Mouse (Mus musculus) frontal cortex, adult (tissue): Measurements from ENCODE around the gene Fggy.

Experiments used
- ATAC-seq: cut with Nextera tagmentation; 2 replicates; pipeline ENCODE4 v1.9.2; 2017; ENCODE audit warnings: mild to moderate bottlenecking, moderate library complexity, mixed read lengths; ENCODE audit not compliant: low TSS enrichment

Fggy gene

DNA sequence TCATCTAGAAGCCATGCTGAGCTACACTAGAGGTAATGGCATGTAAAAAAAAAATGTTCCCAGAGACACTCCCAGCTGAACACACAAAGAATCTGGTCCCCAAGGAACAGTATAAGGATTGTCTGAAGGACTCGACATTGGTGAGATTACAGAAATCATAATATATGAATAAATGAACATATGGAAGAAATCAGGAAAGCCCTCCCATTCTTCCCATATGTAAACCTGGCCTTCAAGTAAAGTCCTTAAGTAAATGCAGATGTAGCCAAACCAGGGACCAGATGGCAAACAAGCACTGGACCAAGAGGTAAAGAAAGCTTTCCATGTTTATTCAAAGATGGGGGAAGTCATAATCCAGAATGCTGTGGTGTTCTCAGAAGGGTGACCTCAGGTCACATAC, 343.5 kb downstream of the Fggy start:
- ATAC-seq = no peak

DNA sequence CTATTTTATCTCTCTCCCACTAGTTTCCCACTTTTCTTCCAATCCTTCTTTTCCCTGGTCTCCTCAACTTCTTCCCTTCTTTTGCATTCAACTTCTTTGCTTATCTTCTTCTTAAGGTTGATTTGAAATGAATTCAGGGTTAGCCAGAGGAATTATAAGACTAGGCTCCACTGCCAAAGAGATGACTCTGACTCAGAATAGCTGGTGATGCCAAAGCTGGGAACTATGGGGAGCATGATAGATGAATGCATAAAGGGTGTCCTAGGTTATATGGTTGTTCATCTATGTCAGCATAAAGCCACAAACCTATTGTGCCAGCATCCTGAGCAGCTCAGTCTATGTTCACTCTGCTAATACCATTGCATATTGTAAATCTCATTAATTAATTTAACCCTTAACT, 348.8 kb downstream of the Fggy start:
- ATAC-seq = no peak

DNA sequence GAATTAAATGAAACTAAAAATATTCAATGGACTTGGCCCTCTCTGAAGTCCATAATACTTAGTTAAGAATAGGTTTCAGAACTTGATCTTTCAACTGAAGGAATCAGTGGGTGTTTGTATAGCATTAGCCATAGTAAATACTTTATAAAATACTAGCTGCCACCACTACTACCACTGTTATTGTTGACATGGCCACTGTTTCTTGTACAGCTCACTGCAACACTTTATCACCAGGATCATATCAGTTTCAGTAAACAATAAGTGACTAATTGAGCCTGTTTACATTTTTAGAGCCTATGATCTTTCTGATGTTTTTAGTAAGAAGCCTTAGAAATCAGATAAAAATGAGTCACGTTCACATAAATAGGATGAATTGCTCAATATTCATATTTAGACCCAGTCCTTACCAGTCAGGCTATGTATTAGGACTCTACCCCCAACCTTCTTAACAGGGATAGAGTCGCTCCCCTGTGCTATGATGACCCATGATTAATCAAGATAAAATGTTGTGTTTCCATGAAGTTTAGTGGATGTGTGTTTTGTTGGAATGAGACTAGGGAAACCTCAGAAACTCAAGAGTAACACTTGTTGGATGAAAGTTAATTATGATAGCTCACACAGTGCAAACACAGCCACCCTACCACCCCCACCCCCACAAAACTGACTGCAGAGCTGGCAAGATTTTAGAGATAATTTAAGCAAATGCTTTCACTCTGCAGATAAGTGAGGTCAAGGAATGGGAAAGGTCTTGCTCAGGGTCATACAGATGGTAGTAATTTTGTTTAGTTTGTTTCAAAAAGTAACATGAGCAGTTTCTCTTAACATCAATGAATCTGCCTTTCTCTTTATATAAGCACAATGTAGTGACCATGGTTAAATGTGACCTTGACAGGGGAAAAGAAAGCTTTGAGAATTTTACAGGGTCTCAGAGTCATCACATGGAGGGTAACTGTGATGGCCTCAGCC, 352.7 kb downstream of the Fggy start:
- no peak for ATAC-seq

DNA sequence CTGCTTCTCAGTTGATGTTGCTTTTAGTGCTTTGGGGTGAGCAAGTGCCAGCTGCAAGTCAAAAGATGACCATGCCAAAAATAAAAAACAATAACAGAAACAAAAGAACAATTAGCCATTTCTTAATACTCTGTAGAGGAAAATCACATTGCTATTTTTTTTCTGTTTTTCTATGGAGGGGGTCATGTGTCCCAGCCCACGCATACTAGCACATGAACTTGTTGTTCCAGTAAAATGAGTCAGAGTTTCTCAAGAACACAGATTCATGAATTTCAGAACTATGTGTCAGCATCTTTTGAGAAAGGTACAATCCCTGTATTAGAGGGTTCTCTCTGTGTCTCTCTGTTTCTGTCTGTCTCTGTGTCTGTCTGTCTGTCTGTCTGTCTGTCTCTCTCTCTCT, 355.7 kb downstream of the Fggy start:
- ATAC-seq = no peak

DNA sequence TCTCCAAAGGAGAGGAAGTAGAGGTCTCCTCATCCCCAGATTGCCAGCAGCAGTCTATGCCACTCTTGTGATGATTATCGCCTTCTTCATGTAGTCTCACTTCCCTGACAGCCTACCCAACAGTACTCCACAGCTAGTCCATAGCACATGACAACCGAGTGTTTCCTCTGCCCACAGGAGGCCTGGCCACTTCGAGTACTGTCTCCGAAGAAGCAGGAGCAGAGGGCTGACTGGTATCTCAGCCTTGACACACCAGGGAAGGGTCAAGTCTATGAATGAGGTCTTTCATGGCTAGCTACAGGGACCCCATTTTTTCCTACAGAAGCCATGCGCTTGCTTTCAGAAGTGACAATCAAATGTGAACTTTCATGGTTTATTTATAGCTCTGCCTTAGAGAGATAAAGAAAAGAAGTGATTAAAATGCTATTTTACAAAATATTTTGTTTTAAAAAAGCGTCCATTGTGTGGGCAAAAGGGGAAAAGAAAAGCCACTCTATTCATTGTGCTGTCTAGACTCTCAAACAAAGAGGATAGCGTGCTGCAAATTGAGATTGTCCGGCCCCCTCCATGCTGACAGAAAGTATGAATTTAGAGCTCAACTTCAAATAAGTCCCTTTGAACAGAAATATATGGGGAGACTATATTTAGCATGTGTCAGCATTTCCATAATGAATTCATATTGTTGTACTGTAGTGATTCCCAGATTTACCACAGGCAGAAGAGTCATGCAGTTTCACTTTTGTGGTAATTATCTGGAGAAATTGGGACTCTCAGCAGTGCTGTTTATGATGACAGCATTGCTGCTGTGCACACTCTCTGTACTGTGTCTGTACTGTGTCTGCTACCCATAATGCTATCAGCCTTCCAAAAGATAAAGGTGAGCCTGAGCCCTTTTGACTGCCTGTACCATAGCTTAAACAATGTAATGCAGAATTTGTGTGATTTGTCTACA, 358.6 kb downstream of the Fggy start:
- peak; percentile 69 for ATAC-seq

DNA sequence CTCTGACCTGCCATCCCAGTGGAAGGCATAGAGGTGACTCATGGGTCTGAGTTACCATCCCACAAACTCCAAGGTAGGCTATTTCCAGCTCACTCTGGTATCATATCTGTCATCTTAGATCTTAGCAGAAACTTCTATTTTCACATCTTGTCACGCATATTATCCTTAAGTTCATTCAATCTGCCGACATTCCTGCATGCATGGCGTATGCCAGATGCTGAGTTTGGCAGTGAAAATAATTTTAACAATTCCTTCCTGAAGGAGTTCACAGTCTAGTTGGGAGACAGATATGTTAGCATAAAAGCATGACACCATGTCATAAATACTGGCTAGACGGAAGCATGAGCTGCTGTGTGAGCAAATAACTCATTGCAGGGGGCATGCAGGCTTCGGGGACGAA, 360.4 kb downstream of the Fggy start:
- ATAC-seq = peak; percentile 55

DNA sequence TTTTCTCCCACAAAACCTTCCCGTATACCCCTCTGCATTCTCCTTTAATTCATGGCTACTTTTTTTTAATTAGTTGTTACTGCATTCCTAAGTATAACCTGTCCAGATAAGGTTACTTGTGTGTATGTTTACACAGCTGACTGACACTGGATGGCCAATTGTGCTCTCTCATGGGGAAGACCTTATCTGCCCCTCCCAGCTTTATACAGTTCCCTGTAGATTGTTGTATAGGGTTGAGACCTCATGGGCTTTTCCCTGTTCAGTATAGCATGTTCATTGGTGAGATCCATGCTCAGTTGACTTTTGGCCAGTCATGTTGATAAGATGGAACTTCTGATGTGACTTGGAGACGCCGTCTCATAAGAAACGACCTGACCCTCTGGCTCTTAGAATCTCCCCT, 363.1 kb downstream of the Fggy start:
- ATAC-seq = no peak

DNA sequence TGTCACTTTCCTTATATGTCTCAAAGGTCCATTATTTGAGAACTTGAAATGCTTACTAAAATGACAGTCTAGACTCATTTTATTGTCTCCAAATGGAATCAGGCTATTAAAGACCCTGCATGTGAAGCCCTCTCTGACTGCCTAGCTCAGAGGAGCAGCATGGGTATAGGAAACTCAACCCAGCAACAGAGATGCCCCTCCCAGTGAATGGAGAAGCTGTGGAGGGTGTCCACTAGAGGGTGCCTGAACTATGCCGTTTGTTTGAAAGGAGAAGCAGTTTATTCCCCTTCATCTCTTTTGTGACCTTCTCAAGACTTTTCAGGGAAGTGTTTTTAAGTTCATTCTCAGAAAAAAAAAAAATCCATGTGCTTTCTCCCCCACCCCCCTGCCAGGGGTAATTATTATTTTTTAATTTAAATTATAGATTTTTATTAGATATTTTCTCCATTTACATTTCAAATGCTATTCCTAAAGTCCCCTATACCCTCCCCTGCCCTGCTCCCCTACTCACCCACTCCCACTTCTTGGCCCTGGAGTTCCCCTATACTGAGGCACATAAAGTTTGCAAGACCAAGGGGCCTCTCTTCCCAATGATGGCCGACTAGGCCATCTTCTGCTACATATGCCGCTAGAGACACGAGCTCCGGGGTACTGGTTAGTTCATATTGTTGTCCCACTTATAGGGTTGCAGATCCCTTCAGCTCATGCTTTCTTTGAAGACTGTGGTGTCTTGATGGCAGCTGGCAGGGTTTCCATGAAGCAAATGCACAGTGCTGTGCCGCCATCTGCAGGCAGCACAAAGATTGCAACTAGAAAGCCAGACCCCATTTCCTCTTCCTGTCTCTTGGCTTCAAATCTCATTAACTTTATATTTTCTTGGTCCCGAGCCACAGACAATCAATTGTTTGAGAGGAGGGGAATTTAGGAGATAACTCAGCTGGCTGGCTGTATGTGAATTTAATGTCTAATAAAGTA, 367.2 kb downstream of the Fggy start:
- ATAC-seq = peak; percentile 96

DNA sequence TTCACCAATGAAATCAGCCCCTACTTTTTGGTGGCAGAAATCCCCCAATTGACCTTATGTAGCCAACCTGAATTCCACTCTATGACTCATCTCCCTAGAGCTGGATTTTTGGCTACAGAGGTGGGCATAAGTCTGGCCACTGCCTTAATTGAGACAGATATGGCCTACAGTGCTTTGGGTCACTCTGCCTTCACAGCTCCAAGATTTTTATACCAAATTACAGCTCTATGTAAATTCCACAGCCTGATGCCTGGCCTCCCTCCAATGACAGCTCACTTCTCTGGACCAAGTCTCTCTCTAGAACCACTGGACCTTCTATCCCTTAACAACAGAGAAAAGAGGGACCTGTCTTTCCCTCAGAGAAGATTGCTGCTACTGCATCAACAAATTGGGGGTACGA, 371.5 kb downstream of the Fggy start:
- ATAC-seq = no peak

DNA sequence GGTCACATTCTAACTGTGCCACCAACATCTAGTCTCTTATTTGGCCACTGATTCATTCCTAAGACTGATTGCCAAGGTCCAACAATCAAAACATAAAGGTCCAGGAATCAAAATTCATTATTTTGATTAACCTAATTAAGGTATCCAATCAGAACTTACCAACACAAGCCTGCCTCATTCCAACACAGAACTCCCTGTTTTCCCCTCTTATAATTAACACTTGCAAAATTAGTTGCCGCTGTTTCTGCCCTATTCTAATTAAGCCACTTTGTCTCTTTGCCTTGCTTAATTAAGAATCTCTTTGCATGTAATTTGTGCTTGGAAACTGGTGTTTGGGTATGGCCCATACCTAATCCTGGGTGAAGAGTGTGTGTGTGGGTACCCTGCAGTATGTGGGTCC, 372.6 kb downstream of the Fggy start:
- 0 out of 2 replicates have a peak, but pooled peaks have one; percentile 47 for ATAC-seq

DNA sequence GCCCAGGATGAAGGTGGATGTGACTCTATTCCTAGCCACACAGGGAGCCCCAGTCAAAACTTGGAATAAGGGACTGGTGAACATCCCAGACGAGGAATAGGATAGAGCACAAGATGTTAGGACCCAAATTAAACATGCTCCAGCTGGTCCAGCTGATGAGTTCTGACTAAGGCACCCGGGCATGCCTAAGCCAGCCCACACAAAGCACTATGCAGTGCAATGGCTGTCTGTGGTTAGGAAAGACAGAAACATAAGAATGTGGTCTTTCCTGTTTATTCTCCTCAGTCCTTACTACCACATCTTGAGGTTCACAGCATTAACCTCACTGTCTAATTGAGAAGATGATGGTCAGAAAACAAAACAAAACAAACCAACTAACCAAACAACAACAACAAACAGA, 374.0 kb downstream of the Fggy start:
- ATAC-seq = peak; percentile 68; the same call in 1 of the 2 replicates

DNA sequence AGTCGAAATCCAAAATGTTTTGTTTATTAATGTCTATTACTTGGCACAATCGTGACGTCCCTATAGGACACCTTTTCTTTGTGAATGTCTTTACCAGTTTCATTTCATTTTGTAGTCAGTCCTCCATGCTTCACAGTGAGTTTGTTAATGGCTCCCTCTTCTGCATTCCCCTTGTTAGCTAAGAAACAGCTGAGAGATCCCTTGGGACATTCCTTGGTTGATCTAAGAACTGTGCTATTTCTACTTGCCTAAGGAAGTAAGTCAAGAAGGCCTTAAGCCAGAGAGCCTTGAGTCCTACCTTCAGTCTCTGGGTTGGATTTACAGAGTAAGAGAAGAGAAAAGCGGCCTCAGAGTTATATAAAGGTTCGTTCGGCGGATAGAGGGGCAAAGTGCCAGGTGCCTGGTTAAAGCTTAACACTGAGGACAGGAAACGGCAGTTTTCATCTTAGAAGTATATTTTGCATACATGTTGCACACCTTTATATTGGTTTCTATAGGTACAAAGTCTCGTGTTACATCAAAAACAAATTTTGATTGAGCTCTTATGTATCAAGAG, 376.6 kb downstream of the Fggy start:
- no peak for ATAC-seq

DNA sequence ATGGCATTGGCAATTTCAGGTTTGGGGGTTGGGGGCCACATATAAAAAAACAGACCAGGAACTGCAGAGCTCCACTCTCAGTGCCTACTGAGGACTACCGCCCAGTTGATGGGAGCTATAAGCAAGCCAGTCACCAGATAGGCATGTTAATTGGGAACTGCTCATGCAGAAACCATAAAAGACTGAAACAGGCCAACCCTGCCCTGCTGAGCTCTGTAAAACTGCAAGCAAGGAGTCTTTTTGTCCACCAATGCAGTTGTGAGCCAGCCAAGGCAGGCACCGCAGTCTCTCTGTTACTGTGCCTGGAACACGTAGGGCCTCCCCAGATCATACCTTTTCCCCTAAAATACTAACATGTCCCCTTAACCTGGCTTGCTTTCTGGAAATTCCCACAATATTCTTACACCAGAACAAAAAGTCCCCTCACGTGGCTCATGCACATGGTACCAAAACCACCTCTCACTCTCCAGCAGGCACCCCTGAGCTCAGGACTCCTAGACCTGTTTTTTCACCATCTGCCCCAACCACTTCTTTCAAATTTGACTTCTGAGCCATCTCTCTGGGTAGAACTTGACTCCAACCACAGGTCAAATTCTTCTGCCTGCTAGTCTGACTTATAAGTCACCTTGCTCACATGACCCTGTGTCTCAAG, 377.2 kb downstream of the Fggy start:
- no peak for ATAC-seq

DNA sequence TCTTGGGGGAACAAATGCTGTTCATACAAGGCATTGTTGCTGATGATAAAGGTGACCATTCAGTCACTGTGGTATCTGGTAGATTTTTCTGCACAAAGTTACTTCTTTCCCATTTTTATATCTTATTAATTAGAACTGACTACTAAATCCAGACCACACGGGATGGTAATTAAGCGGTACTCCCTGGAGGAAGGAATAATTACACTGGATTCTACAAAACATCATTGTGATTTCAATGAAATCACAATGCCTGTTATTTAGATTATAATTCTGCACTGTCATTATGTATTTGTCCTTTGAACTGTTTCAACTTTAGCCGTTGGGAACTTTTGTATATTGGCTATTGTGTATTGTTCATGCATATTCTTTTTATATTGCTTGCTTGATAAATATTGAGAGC, 381.4 kb downstream of the Fggy start:
- no peak for ATAC-seq

DNA sequence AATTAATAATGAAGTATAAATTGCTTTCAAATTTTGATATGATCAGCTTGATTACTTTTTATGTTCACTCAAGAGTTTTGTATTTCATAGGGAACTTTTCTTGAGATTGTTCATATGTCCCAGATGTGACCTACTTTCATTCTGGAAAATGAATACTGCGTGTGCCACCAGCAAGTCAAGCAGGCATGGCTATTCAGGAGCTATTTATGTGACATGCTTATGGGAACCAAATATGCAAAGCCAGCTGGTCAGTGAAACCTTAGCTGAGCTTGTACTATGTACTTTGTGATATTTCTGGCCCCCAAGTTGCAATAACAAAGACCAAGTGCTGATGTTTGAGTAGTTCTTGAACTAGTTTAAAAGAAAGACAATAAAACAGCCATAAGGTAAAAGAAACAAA, 390.6 kb downstream of the Fggy start:
- peak; percentile 97 for ATAC-seq

DNA sequence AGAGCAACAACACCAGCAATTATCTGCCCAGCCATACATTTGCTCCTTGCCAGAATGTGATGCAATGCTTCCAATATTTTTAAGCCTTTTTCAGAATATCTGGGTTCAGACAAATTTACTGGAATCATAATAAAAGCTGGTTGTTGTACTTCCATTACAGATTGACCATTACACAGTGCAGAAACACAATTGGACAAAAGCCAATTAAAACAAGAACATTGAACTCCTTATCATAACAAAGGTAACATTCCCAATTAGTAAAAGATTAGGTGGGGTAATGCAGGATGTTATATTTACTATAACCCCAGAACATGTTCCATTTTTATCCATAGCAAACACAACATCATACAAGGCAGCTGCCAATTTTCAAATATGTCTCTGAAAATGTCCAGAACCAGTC, 396.0 kb downstream of the Fggy start:
- no peak for ATAC-seq

DNA sequence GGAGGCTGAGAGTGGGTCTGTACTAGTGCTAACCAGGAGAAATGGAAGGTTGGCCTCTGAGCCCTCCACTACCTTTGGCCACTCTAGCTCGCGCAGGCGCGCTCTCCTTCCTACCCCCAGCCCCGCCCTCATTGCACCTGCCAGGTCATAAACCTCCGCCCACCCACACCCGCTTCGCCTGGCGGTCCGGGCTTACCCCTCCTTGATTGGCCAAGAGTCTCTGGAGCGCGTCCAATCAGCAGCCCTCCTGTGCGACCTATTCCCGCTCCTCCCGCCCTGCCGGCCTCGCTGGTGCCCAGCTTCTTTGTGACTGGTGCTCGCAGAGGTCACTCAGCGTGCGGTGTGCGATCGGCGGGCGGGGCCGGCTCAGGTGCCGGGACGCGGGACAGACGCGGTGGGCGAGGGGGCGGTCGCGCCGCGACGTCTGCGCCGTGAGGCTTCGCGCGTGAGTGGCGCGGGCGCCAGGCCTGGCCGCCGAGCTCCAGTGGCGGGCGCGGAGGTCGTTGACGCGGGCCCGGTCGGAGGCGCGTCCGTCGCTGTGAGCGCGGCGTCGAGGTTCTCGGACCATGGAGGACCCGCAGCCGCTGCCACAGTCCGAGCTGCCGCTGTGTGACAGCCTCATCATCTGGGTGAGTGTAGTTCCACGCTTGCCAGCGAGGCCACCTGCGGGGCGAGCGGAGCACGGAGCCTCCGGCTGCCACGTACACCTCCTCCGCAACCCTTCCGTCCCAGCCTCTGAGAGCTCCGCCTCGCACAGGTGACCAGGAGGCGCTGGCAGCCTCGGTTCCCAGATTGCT, 409.8 kb downstream of the Fggy start, which contains the start of gene Hook1:
Hook1 (plus strand) TSS at position 313 of the 797 bp plus-strand sequence.
- ATAC-seq = peak; percentile 97
